Mouse (Mus musculus) hindlimb bud, embryonic 11.5 days (tissue): ENCODE measurements around the gene Rbm44.
A peak's percentile ranks its signal among the peaks of the same experiment; 100 is the strongest.

Experiments used
- DNase-seq: peaks from one replicate; pipeline ENCODE4 v3.0.0-alpha.2; 2012; ENCODE audit warnings: low read depth, low spot score; ENCODE audit errors: extremely low spot score

Gene Rbm44

DNA sequence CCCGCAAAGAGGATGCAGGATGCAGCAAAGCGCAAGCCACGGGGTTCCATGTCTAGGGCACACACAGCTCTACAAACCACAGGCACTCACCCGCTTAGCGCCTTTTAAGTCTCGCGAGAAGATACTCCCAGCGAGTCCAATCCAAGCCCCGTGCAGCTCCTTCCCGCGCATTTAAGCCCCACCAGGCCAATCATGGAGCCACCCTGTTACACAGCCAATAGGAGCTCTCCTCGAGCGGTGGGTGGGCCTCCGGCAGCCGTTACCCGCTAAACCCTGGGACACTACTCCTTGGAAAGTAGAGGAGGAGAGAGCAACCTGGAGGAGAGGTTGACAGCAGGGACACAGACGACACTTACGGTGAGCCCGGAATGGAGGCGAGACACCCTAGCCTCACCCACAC is at the start of gene Rbm44:
Gene Rbm44 (plus strand): TSS at position 277 of the 400 bp plus-strand sequence.
- DNase-seq, result no peak

GRCm38 (mm10) chr1:91095258-91095657 is 49.6 kb upstream of the Rbm44 start:
- DNase-seq, result no peak

GRCm38 (mm10) chr1:91095853-91096252 is 49.0 kb upstream of the Rbm44 start:
- DNase-seq, result no peak

DNA sequence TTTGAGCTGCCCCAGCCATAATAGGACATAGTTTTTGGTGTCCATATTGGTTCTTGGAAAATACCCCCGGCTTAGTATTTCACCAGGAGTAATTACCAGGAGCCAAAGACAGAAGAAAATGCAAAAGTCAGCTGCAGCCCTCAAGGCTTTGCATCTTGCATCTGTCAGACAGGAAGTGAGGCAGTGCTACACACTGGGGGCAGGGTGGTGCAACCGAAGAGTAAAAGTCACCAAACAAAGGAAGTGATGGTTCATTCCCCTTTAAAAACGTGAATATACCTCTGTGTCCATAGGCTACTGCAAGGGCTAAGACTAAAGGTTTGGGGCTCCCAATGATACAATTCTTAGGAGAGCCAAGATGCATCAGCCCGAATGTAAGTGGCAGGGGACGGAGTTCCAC is 48.4 kb upstream of the Rbm44 start:
- DNase-seq, result no peak

GRCm38 (mm10) chr1:91097283-91097834 is 47.5 kb upstream of the Rbm44 start:
- no peak for DNase-seq

- DNase-seq, result peak; percentile 64
These were observed 46.0 kb upstream of the Rbm44 start for GRCm38 (mm10) chr1:91098887-91099286.

DNA sequence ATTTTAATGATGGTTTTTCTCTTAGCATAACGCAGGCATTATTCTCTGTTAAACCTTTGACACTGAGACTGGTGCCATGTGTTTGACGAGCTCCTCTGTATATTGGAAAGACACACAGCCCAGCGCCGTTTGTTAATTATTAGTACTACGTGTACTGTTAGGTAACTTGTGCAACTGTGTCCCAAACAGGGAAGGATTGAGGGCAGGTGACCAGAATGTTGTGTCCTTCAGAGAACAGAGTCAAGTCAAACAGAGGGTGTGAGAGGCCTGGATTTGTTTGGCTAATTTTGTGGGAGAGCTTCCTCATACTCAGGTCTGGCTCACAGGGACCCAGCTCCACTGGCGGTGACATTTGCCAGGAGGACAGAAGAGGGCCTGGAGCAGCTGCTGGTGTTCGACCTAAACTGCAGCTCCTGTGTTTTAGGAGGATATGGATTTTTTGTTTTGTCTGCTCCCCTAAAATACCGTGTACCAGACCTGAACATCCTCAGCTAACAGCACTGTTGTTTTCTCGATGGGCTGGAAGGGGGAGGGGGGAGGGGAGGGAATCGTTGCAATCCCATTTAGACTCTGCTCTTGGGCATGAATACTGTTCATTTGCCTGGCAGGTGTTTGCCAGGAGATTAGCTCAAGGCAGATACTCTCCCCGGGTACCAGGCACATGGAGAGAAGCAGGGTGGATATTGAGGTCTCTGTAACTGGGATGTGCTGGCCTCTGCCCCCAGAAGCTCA is 43.0 kb upstream of the Rbm44 start:
- DNase-seq, result no peak

DNA sequence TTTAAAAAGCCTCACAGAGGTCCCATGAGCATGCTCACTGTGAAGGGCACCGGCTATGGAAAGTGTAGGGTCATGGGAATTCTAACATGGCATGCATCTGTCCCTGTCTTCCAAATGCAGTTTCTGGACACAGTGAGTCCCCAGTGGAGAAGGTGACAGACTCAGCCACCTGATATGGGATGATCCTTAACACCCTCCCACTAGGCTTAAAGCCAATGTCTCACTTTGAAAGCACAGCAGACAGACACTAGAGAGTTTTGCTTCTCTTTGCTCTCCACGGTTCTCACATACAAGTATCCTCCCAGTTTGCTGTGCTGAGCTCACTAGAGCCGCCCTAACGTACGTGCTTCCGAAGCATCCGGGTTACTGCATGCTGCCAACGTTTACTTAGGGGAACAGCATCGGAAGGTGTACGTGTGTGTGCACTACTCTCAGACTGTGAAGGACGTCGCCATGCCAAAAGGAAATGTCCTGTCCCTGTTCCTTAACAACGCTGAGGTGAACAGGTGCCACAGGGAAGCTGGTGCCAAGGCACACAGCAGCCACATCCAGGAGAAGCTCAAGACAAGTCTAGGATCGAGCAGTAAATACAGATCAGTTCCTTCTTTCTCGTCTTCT is 41.4 kb upstream of the Rbm44 start:
- DNase-seq, result no peak

- DNase-seq, result no peak
These were observed 37.3 kb upstream of the Rbm44 start for GRCm38 (mm10) chr1:91107548-91107947.

DNA sequence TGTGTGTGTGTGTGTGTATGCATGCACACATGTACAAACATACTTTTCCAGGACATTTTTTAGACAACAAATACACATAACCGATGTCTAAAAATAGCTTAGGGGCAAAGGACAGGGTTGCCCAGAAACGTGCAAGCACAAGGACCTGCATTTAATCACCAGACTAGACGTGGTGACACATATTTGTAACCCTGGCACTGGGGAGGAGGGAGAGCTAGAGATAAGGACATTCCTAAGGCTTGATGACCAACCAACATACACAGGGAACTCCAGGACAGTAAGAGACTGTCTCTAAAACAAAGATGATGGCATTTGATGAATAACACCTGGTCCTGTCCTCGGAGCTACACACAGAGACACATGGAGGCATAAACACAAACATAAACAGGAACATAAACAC is 35.6 kb upstream of the Rbm44 start:
- no peak for DNase-seq

DNA sequence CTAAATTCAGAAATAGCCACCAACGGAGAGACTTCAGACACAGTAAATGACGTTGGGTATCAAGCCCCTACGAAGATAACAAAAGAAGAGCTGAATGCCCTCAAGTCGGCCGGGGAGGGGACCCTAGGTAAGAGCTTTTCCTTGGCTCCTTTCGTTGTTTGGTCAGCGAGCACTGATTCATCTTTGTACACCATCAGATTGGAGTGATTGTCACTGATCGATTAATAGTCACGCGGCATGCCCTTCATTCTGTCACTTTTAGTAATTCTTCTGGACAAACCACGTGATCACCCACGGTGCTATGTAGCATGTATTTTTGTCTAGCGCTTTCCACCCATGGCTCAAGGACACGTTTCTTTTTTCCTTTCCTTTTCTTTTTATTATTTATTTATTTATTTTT is 32.7 kb upstream of the Rbm44 start:
- no peak for DNase-seq

- no peak for DNase-seq
These were observed 32.3 kb upstream of the Rbm44 start for GRCm38 (mm10) chr1:91112606-91113005.

DNA sequence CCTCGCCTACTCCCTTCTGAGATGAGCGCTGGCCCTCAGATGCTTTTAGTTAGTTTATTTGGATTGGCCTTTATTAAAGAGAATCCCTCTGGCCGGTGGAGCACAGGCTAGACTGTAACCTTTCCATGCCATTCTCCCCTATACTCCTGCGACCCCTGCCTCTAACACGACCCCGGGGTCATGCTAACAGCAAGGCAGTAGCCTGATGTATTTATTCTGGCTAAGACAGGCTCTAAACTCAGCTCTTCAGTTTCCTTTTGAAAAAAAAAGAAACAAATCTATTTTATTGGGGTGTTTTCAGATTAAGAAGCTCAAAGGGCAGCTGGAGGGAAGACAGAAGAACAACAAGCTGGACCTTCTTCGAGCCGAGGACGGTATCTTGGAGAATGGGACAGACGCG is 22.8 kb upstream of the Rbm44 start:
- DNase-seq, result no peak

- no peak for DNase-seq
These were observed 21.9 kb upstream of the Rbm44 start for GRCm38 (mm10) chr1:91123004-91123403.

- DNase-seq, result no peak
These were observed 21.4 kb upstream of the Rbm44 start for GRCm38 (mm10) chr1:91123466-91123865.

GRCm38 (mm10) chr1:91128849-91129248 is 16.0 kb upstream of the Rbm44 start:
- DNase-seq, result no peak

DNA sequence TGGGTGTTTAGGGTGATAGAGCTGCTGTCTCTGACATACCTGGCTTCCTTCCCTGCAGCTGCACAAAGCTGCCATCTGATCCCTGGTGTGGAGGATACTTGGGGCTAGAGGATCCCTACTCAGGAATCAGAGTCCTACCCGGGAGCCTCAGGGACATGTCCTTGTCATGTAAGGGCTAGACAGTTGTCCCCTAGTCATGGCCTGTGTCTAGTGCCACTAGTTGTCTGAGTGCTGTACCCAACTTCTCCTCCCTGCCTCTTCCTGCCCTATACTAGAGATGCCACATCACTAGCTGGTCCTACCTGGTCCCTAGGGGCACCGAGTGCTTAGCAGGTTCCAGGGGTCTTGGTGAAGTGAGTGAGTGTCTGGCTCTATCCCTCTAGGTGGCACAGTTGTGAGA is 7.9 kb upstream of the Rbm44 start:
- no peak for DNase-seq

- DNase-seq, result no peak
These were observed 6.6 kb downstream of the Rbm44 start for GRCm38 (mm10) chr1:91151509-91151908.

DNA sequence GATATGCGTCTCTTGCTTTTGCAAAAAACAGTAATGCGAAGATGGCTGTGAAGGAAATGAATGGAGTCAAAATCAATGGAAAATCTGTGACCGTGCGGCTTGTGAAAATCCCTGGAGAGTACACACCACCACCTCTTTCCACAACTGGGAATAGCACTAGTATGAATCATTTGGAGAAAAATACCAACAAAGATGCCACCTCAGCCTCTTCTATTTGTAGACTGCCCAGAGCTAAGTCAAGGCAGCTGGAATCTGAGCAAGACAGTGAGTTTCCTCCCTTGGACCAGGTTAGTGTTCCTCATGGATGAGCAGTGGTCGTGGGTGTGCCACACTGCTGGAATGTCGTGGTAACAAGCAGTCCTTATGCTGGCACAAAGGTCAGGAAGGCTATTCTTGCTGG is 21.9 kb downstream of the Rbm44 start:
- DNase-seq, result no peak

GRCm38 (mm10) chr1:91169157-91169556 is 24.3 kb downstream of the Rbm44 start:
- no peak for DNase-seq

DNA sequence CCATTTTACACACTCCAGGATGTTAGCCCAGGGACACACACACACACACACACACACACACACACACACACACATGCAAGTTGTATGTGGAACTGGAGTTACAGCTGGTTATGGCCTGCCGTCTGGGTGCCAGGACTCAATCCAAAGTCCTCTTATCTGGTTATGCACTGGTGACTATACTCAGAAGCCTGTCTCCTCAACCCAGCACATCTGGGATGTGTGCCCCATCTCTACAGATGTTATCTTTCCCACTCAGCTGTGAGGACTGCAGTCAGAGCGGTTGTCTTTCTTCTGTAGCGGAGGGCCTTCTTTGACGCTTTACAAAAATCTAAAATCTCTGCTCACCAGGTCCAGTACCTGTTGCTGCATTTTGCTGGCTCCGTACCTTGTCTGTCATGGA is 29.9 kb downstream of the Rbm44 start:
- DNase-seq, result no peak

- DNase-seq, result no peak
These were observed 31.1 kb downstream of the Rbm44 start for GRCm38 (mm10) chr1:91176026-91176425.

- no peak for DNase-seq
These were observed 32.0 kb downstream of the Rbm44 start for GRCm38 (mm10) chr1:91176871-91177270.
